Mouse (Mus musculus) layer of hippocampus, postnatal 25 days (tissue): ENCODE results near the gene Ccdc189. TPM values are rescaled to one million over a fixed set of nuclear protein-coding genes. Genes with fewer than 3 reads are reported as not detected.
A peak's percentile ranks its signal among the peaks of the same experiment; 100 is the strongest.
"Not testable (repeated sequence)": the region's sequence is repeated elsewhere in the genome, so short reads cannot be mapped to it uniquely, and the experiment has no call there.

ENCODE experiments used
- DNase-seq, 2 experiments: peaks; one replicate each; pipeline ENCODE4 v3.0.0; 2022; ENCODE audit warnings: mixed read lengths in 2 of 2, low spot score in 1 of 2; ENCODE audit errors: extremely low spot score in 1 of 2
- total RNA-seq, 2 experiments: library from RNA; stranded (reverse); gene quantifications; 2 replicates each; pipeline ENCODE4 v1.2.3; 2021

Ccdc189 gene
- 10 to 100 TPM in 1 of 2 experiments, 1 to 10 TPM in 1; 10.0 to 11.1 TPM for total RNA-seq

GRCm38 (mm10) chr7:127588011-127588871 lies at the start of gene Ccdc189, which contains the start of gene Rnf40:
Gene Ccdc189, minus strand, starts transcription at chr7:127588595.
Gene Rnf40, plus strand, starts transcription at chr7:127588767.
- DNase-seq = peak; percentile 77 to 80

GRCm38 (mm10) chr7:127636963-127637362 lies 48.6 kb upstream of the Ccdc189 start:
- peak; percentile 51 to 75 for DNase-seq

DNA sequence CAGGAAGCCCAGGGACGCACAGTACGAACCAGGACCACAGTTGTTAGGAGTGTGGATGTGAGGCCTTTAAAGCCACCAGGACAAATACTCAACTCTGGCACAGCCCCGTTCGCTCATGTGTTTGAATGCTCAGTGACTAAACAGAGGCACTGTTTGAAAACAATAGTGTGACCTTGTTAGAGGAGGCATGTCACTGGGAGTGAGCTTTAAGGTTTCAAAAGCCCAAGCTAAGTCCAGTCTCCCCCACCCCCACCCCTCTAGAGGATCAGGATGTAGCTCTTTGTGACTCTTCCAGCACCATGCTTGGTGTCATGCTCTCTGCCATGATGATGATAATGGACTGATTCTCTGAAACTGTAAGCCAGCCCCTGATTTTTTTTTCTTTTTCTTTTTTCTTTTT lies 43.0 kb upstream of the Ccdc189 start:
- no peak for DNase-seq

GRCm38 (mm10) chr7:127628646-127629045 lies 40.3 kb upstream of the Ccdc189 start:
- no peak for DNase-seq

- DNase-seq = no peak
Measured at GRCm38 (mm10) chr7:127626471-127626870, 38.1 kb upstream of the Ccdc189 start.

- DNase-seq = no peak
Measured at GRCm38 (mm10) chr7:127626039-127626438, 37.6 kb upstream of the Ccdc189 start.

DNA sequence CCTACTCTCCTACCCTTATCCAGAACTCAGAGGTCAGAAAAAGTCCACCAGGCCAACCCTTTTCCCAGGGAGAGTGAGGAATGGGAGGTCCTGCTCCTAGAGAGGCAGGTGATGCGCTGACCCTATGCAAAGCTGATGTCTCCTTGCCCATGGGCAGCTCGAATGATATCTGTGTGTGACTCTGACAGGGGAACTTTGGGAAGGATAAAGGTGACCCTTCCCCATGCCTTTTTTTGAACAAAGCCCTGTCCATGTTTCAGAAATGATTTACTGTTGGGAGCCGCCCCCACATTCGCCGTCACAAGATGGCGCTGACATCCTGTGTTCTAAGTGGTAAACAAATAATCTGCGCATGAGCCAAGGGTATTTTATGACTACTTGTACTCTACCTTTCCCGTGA lies 30.0 kb upstream of the Ccdc189 start:
- DNase-seq = not testable (repeated sequence)

GRCm38 (mm10) chr7:127617962-127618361 lies 29.6 kb upstream of the Ccdc189 start:
- no peak for DNase-seq

DNA sequence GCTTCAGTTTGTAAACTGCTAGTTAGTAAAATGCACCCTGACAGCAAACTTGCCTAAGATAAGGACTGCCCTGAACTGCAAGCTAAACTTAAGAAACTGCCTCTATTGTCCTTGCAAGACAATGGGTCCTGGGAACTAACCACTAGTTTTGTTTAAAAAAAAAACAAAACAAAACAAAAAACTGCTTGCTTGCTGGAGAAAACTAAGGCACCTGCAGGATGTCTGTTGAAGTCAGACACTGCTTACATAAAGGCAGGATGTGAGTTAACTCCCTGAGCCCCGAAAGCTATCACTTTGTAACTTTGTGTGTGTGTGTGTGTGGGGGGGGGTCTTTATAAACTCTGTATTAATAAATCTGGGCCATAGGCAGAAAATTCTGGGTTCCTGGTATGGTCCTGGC lies 28.5 kb upstream of the Ccdc189 start:
- no peak for DNase-seq

- no peak for DNase-seq
Measured at GRCm38 (mm10) chr7:127616336-127616735, 27.9 kb upstream of the Ccdc189 start.

- peak; percentile 55 to 64 for DNase-seq
Measured at GRCm38 (mm10) chr7:127614891-127615843, 26.8 kb upstream of the Ccdc189 start, which contains the start of gene Zfp629. Gene Zfp629, minus strand, starts transcription at chr7:127615797.

- no peak for DNase-seq
Measured at GRCm38 (mm10) chr7:127614511-127614890, 26.1 kb upstream of the Ccdc189 start.

DNA sequence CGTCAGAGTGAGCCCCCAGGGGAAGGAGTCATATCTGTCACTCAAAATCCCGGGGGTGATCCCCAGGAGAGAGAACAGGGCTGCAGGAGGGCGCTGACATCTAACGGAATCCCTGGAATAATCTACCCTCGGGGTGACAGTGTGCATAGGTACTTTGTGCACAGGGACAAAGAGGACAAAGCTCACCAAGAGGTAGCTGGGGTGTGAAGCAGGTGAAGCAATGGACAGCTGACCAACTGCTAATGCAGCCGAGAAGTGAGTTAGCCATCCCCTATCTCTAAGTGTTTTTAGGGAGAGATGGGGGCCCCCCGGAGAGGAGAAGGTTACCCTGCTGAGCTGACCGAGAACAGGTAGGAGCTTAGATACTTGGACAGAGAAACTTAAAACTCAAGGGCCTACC lies 25.7 kb upstream of the Ccdc189 start:
- no peak for DNase-seq

DNA sequence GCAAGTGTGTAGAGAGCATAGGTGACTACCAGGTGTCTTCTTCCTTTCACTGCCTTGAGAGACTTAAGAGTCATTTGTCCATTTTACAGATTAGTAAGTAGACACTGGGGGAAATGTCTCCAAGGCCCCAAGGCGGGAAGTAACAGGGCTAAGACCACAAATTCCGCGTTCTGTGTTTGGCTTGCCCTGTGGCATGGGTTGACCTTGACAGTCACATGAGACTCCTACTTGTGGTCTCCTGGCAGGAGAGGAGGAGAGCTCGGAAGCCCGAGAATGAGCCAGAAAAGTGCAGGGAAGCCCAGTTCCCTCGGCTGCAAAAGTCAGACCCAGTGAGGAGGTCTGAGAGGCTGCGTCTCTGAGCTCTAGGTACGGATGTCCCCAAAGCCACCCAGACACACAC lies 25.1 kb upstream of the Ccdc189 start:
- DNase-seq = no peak

DNA sequence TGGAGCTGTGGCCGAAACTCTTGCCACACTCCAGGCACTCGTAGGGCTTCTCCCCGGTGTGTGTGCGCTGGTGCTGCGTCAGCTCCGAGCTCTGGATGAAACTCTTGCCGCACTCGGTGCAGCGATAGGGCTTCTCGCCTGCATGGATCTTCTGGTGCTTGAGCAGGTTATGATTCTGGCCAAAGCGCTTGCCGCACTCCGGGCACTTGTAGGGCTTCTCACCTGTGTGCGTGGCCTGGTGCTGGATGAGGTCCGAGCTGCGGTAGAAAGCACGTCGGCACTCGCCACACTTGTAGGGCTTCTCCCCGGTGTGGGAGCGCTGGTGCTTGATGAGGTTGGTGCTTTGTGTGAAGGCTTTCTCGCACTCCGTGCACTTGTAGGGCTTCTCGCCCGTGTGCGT lies 23.2 kb upstream of the Ccdc189 start:
- no peak for DNase-seq

GRCm38 (mm10) chr7:127611011-127611410 lies 22.6 kb upstream of the Ccdc189 start:
- DNase-seq = no peak

DNA sequence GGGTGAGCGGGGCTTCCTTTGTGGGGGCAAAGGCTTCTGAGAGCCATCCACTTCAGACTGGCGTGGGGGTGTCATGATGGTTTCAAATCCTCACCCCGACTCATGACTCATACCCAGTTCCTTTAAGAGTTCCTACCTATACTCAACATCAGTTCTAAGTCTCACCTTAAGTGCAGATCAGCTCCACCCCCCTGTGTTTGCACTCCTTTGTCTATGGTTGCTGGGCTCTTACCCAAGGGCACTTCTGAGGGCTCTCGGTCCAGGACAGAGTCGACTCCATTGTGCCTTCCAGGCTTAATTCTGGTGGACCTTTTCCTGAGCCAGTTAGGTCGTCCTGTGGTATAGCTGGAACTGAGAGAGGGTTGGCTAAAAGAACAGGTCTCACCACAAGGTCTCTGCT lies 18.8 kb upstream of the Ccdc189 start:
- DNase-seq = no peak

GRCm38 (mm10) chr7:127604256-127604655 lies 15.9 kb upstream of the Ccdc189 start:
- no peak for DNase-seq

GRCm38 (mm10) chr7:127602903-127603302 lies 14.5 kb upstream of the Ccdc189 start:
- no peak for DNase-seq

DNA sequence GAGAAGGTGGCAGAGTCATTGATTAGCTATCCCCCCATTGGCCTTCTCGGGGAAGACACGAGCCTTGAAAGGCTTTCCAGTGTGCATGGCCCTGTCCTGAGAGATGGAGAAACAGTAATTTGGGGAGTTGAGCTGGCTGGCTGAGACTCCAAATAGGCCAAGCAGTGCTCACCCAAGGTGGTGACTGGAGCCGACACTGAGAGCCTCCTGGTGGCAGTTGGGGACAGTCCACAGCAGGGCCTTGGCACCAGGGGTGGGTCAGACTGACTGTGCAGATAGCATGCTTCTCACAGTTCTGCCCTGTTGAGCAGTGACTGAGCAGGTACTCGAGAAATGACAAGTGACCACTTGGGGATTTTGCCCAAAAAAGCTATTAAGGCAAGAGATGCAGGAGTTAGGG lies 13.3 kb upstream of the Ccdc189 start:
- DNase-seq = no peak

DNA sequence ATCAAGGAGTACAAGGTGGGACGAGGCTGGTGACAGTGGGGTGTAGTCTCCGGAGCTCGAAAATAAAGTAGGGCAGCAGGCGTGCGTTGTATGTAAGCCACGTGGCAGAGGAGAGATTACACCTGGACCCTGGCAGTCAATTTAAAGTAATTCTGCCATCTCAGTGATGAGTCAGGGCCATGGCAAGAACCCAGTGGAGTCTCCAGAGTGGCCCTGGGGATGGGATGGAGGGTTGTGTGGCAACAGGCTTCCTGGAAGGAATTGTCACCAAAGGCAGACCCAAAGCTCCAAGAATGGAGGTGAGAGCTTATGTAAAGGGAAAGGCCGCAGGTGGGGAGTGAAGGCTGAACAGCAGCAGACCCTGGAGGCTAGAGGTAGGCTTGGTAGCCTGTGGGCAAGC lies 12.2 kb upstream of the Ccdc189 start:
- DNase-seq = no peak
